Mouse (Mus musculus) erythroblast, embryonic 14.5 days (primary cell): ENCODE results near the gene Rabepk.
"Not testable (repeated sequence)": the region's sequence is repeated elsewhere in the genome, so short reads cannot be mapped to it uniquely, and the experiment has no call there.

Experiments used
- GATA1 ChIP-seq: IDR thresholded peaks from 2 replicates; pipeline ENCODE4 v1.6.1; 2012; ENCODE audit warnings: low read length, inconsistent platforms, mixed read lengths
- TAL1 ChIP-seq: IDR thresholded peaks from 3 replicates; pipeline ENCODE4 v1.6.1; 2012; ENCODE audit warnings: low read length, inconsistent platforms, mixed read lengths

DNA sequence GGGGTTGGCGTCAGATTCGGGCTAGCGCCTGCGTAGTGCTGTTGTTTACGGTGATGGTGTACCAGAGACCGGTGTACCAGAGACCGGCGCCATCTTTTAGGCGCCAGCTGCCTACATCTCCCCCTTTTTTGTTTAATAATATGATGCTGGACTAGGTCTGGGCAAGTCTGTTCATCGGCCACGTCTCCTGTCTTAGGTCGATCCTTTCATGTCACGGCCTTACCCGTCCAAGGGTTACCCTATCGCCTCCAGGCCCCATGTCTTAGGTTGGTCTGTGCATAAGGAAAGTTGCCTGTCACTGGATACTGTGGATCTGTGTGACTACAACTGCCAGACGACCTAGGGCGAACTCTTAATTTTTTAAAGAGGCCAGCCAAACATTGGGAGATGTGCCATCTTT, 30.4 kb upstream of the Rabepk start:
- not testable (repeated sequence) for TF ChIP-seq TAL1, GATA1
